Mouse (Mus musculus): ENCODE measurements around the gene Mpped2. TPM values are rescaled to one million over a fixed set of nuclear protein-coding genes. Genes with fewer than 3 reads are reported as not detected.
A peak's percentile ranks its signal among the peaks of the same experiment; 100 is the strongest.

Gene Mpped2
- polyA plus RNA-seq, 1 experiment from 2014 or later, result 134 TPM

DNA sequence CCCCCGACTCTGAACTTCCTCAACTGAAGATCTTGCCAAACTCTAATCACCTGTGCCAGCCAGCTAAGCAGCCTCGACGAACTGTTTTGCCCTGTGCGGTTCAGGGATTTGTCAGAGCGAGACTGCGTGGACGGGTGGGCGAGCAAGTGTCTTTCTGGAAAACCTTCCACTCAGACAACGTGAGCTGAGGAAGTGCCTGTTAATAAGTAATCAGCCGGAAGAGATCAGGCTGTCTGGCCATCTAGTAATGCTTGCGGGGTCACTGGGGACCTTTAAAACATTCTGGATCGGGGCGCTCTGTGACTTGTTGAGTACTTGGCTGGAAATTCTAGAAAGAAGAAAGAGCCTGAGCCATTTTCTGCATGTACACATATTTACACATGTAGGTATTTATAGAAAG, 162.1 kb downstream of the Mpped2 start:
- Histone ChIP-seq H3K4me2 (no peak overlapping the region), H3K27me3 (peaks cover 5% of the 10 kb centered on the region; the same call in 1 of the 2 replicates), H3K27ac (no peak overlapping the region), H3K36me3 (no peaks in the 10 kb centered on the region), H3K9ac (replicated peaks) (no peak overlapping the region), H3K4me3 (replicated peaks) (no peak overlapping the region), H3K9me3 (no peaks in the 10 kb centered on the region), H3K4me1 (replicated peaks) (peaks cover 57% of the 10 kb centered on the region)
- 46% methylated on average over 13 of the region's 13 CpGs for WGBS
- ATAC-seq (ENCODE audit: insufficient number of reproducible peaks, insufficient read depth, low FRiP score, low TSS enrichment, low read depth), result no peak

GRCm38 (mm10) chr2:106855623-106856350, 162.7 kb downstream of the Mpped2 start:
- 15% methylated on average over 12 of the region's 12 CpGs for WGBS
- Histone ChIP-seq H3K4me2 (no peak overlapping the region; the same call in 1 of the 2 replicates), H3K9ac (replicated peaks) (no peak overlapping the region), H3K9me3 (no peaks in the 10 kb centered on the region), H3K36me3 (no peaks in the 10 kb centered on the region; the same call in 1 of the 2 replicates), H3K4me3 (replicated peaks) (no peak overlapping the region), H3K27me3 (peaks cover 5% of the 10 kb centered on the region; the same call in 1 of the 2 replicates), H3K4me1 (replicated peaks) (peaks cover 59% of the 10 kb centered on the region), H3K27ac (peak overlapping the region; percentile 66)
- peak; percentile 67; the same call in 1 of the 2 replicates for ATAC-seq (ENCODE audit: insufficient number of reproducible peaks, insufficient read depth, low FRiP score, low TSS enrichment, low read depth)

- 24% methylated on average over 9 of the region's 9 CpGs for WGBS
- Histone ChIP-seq H3K4me1 (replicated peaks) (peaks cover 64% of the 10 kb centered on the region), H3K36me3 (no peaks in the 10 kb centered on the region; the same call in 1 of the 2 replicates), H3K4me2 (peak overlapping the region; percentile 2; the same call in 1 of the 2 replicates), H3K4me3 (replicated peaks) (no peak overlapping the region), H3K27me3 (peaks cover 5% of the 10 kb centered on the region; the same call in 1 of the 2 replicates), H3K9ac (replicated peaks) (no peak overlapping the region), H3K27ac (peak overlapping the region; percentile 66), H3K9me3 (no peaks in the 10 kb centered on the region)
- peak; percentile 52 for ATAC-seq (ENCODE audit: insufficient number of reproducible peaks, insufficient read depth, low FRiP score, low TSS enrichment, low read depth)
Measured at GRCm38 (mm10) chr2:106856361-106856961, 163.4 kb downstream of the Mpped2 start.

DNA sequence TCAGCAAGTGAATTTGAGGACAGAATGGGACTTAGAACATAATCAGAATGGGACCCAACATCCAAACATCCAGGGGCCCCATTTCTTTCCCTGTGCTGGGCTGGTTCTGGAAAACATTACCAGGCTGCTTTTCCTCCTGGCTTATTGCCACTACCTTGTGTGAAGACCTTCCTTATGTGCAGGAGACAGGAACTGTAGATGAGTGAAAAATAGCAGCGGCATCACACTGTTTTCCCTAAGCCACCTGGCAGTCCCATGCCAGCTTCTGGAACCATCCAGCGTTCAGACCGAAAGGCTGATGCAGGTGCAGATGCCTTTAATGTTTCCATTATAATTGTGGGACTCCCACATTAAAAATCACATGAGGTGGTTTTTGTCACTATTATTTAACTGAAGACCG, 164.2 kb downstream of the Mpped2 start:
- peaks cover 5% of the 10 kb centered on the region; the same call in 1 of the 2 replicates for H3K27me3 ChIP-seq
- 68% methylated on average over 4 of the region's 4 CpGs for WGBS
- H3K36me3 ChIP-seq, result no peaks in the 10 kb centered on the region; the same call in 1 of the 2 replicates
- ATAC-seq (ENCODE audit: insufficient number of reproducible peaks, insufficient read depth, low FRiP score, low TSS enrichment, low read depth), result no peak
- no peaks in the 10 kb centered on the region for H3K9me3 ChIP-seq
- H3K27ac ChIP-seq, result peak overlapping the region; percentile 66; the same call in 1 of the 2 replicates
- H3K4me3 ChIP-seq (replicated peaks), result no peak overlapping the region
- H3K4me1 ChIP-seq (replicated peaks), result peaks cover 61% of the 10 kb centered on the region
- H3K9ac ChIP-seq (replicated peaks), result no peak overlapping the region
- no peak overlapping the region for H3K4me2 ChIP-seq

- WGBS, result 54% methylated on average over 4 of the region's 4 CpGs
- peaks cover 63% of the 10 kb centered on the region for H3K4me1 ChIP-seq (replicated peaks)
- H3K27me3 ChIP-seq, result peaks cover 5% of the 10 kb centered on the region; the same call in 1 of the 2 replicates
- ATAC-seq (ENCODE audit: insufficient number of reproducible peaks, insufficient read depth, low FRiP score, low TSS enrichment, low read depth), result no peak
- H3K27ac ChIP-seq, result no peak overlapping the region
- peaks cover 1% of the 10 kb centered on the region; the same call in 1 of the 2 replicates for H3K36me3 ChIP-seq
- no peak overlapping the region for H3K9ac ChIP-seq (replicated peaks)
- no peak overlapping the region for H3K4me2 ChIP-seq
- no peak overlapping the region for H3K4me3 ChIP-seq (replicated peaks)
- no peaks in the 10 kb centered on the region for H3K9me3 ChIP-seq
Measured at GRCm38 (mm10) chr2:106857711-106858110, 164.6 kb downstream of the Mpped2 start.

DNA sequence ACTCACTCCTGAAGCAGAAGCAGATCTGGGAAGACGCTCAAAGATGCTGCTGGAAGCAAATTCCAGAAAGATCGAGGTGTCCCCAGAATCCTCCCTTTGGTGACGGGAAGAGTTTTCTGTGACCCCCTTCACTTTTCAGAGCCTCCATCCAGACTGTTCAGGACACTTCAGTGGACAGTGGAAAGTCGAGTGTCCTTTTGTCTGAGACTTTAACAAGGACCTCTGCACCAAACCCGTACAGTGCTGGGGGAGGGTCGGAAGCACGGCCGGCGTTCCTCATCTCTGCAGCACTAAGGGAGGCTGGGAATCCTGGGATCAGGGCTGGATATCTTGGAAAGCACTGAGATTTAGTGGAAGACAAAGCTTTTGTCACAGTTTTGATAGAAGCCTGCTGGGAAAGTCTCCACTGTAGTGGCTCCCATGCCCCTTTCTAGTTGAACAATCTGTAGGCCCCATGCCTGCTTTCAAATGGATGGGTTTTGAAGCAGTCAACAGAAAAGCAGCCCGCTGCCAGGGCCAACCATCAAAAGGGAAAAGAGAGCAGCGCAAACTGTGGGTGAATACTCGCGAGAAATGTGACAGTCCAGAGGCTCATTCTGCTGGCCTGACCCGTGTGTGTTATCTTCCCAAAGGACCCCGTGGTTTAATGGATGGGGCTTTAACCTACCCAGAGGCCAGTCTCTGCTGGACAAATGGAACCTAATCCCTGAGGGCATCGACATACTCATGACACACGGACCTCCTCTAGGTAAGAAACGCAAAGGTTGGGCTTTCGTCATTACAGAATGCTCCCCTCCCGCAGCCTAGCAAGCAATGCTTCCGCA, 168.0 kb downstream of the Mpped2 start:
- 79% methylated on average over 21 of the region's 21 CpGs for WGBS
- Histone ChIP-seq H3K9ac (replicated peaks) (no peak overlapping the region), H3K4me3 (replicated peaks) (no peak overlapping the region), H3K27ac (no peak overlapping the region), H3K9me3 (no peaks in the 10 kb centered on the region), H3K36me3 (peaks cover 13% of the 10 kb centered on the region; the same call in 1 of the 2 replicates), H3K4me1 (replicated peaks) (peaks cover 52% of the 10 kb centered on the region), H3K27me3 (no peaks in the 10 kb centered on the region), H3K4me2 (no peak overlapping the region)
- no peak for ATAC-seq (ENCODE audit: insufficient number of reproducible peaks, insufficient read depth, low FRiP score, low TSS enrichment, low read depth)

GRCm38 (mm10) chr2:106863050-106863653, 170.1 kb downstream of the Mpped2 start:
- no peak for ATAC-seq (ENCODE audit: insufficient number of reproducible peaks, insufficient read depth, low FRiP score, low TSS enrichment, low read depth)
- Histone ChIP-seq H3K4me2 (no peak overlapping the region), H3K27me3 (no peaks in the 10 kb centered on the region), H3K4me1 (replicated peaks) (peaks cover 37% of the 10 kb centered on the region), H3K4me3 (replicated peaks) (no peak overlapping the region), H3K27ac (no peak overlapping the region), H3K36me3 (peaks cover 19% of the 10 kb centered on the region; the same call in 1 of the 2 replicates), H3K9me3 (no peaks in the 10 kb centered on the region), H3K9ac (replicated peaks) (no peak overlapping the region)
- 75% methylated on average over 11 of the region's 11 CpGs for WGBS

GRCm38 (mm10) chr2:106865148-106865786, 172.2 kb downstream of the Mpped2 start:
- peaks cover 39% of the 10 kb centered on the region for H3K36me3 ChIP-seq
- no peak overlapping the region for H3K27ac ChIP-seq
- WGBS, result 86% methylated on average over 7 of the region's 7 CpGs
- H3K4me3 ChIP-seq (replicated peaks), result no peak overlapping the region
- no peak for ATAC-seq (ENCODE audit: insufficient number of reproducible peaks, insufficient read depth, low FRiP score, low TSS enrichment, low read depth)
- H3K9me3 ChIP-seq, result no peaks in the 10 kb centered on the region
- H3K27me3 ChIP-seq, result no peaks in the 10 kb centered on the region
- no peak overlapping the region for H3K4me2 ChIP-seq
- peaks cover 27% of the 10 kb centered on the region for H3K4me1 ChIP-seq (replicated peaks)
- no peak overlapping the region for H3K9ac ChIP-seq (replicated peaks)

DNA sequence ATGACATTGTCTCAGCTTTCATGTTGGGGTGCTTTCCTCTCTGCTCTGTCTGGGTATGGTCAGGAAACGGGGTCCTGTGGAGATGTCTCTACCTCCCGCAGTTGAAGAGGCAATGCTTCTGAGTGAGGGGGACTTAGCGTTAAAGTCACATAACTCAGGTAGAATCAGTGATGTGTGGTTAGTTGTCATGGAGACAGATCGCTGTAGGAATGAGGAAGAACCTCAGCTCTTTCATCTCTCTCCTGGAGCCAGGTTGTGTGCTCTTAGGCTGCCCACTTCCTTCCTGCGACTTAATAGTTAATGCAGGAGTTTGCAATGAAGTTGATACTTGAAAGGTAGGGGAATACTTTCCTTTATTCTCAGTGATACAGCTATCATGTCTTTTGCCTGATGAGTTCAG, 173.2 kb downstream of the Mpped2 start:
- Histone ChIP-seq H3K9ac (replicated peaks) (no peak overlapping the region), H3K36me3 (peaks cover 41% of the 10 kb centered on the region), H3K27ac (no peak overlapping the region), H3K9me3 (no peaks in the 10 kb centered on the region), H3K4me3 (replicated peaks) (no peak overlapping the region), H3K27me3 (no peaks in the 10 kb centered on the region), H3K4me2 (no peak overlapping the region), H3K4me1 (replicated peaks) (peaks cover 19% of the 10 kb centered on the region)
- WGBS, result 59% methylated on average over 5 of the region's 5 CpGs
- ATAC-seq (ENCODE audit: insufficient number of reproducible peaks, insufficient read depth, low FRiP score, low TSS enrichment, low read depth), result no peak

- Histone ChIP-seq H3K9me3 (no peaks in the 10 kb centered on the region), H3K4me3 (replicated peaks) (no peak overlapping the region), H3K4me1 (replicated peaks) (peaks cover 6% of the 10 kb centered on the region; the same call in 1 of the 2 replicates), H3K27ac (no peak overlapping the region), H3K27me3 (no peaks in the 10 kb centered on the region), H3K9ac (replicated peaks) (no peak overlapping the region), H3K4me2 (no peak overlapping the region), H3K36me3 (peaks cover 40% of the 10 kb centered on the region)
- 89% methylated on average over 2 of the region's 2 CpGs for WGBS
- no peak for ATAC-seq (ENCODE audit: insufficient number of reproducible peaks, insufficient read depth, low FRiP score, low TSS enrichment, low read depth)
Measured at GRCm38 (mm10) chr2:106870886-106871285, 177.8 kb downstream of the Mpped2 start.
